21 mouse cellular contexts compared by ENCODE assay signal in genomic region chr9:58005753-58006461, GRCm38 (mm10). TPM values are rescaled to one million over a fixed set of nuclear protein-coding genes. Genes with fewer than 3 reads are reported as not detected.
A peak's percentile ranks its signal among the peaks of the same experiment; 100 is the strongest.
DNase-seq lines count a peak whose midpoint lies in the region; ATAC-seq and TF ChIP-seq lines count a peak whose summit lies in the region.
"Had no signal": no experiment of that assay in that cellular context is flagged by ENCODE, and none has a peak within 500 bp of the region (broad histone marks: within the 10 kb centered on the region; RNA-seq: fewer than 3 reads in every experiment).

Gene Cyp11a1, plus strand, starts transcription at chr9:58006411.

- H3K4me3 ChIP-seq in forebrain, embryonic 14.5 days (ENCODE audit: low read depth, low read length), result no peak within 1 kb of the TSS
- H3K4me3 ChIP-seq in forebrain, embryonic 10.5 days, result no peak within 1 kb of the TSS
- H3K4me3 ChIP-seq in testis, adult 2 months (ENCODE audit: control insufficient read depth, low read depth, low read length), result no peak within 1 kb of the TSS
- no peak within 1 kb of the TSS for H3K4me3 ChIP-seq in midbrain, embryonic 15.5 days
- H3K4me3 ChIP-seq in midbrain, embryonic 10.5 days, result no peak within 1 kb of the TSS
- H3K4me3 ChIP-seq: heart, embryonic 12.5 days; left cerebral cortex, adult 2 months; neural tube, embryonic 12.5 days had no signal

- no peak within 1 kb of the TSS for H3K9ac ChIP-seq in forebrain, embryonic 14.5 days (ENCODE audit: low read length)
- H3K9ac ChIP-seq in midbrain, embryonic 15.5 days, result no peak within 1 kb of the TSS
- H3K9ac ChIP-seq: heart, embryonic 12.5 days; neural tube, embryonic 12.5 days had no signal

- no peak for DNase-seq in forebrain, embryonic 14.5 days (ENCODE audit: low spot score)
- DNase-seq in forebrain, embryonic 10.5 days (ENCODE audit: extremely low spot score, low spot score), result no peak
- DNase-seq in testis, postnatal 10 days (ENCODE audit: low spot score), result no peak
- DNase-seq in adrenal gland, postnatal 36 days, result no peak
- peak; percentile 28 for DNase-seq in thymus, postnatal 25 days
- DNase-seq in midbrain, embryonic 10.5 days (ENCODE audit: low spot score), result no peak
- DNase-seq: cerebellum, postnatal 14 days; gastrocnemius, postnatal 10 days; heart, postnatal 4 days; kidney, postnatal 4 days; lung, adult 18-20 months; lung, postnatal 4 days; midbrain, embryonic 14.5 days had no signal

- no peak within 1 kb of the TSS for H3K4me2 ChIP-seq in forebrain, embryonic 14.5 days (ENCODE audit: low read length)
- no peak within 1 kb of the TSS for H3K4me2 ChIP-seq in midbrain, embryonic 15.5 days
- H3K4me2 ChIP-seq: heart, embryonic 12.5 days; neural tube, embryonic 12.5 days had no signal

- no peak for ATAC-seq in forebrain, embryonic 14.5 days
- no peak for ATAC-seq in midbrain, embryonic 15.5 days (replicated peaks)
- ATAC-seq: intestine, postnatal 0 days had no signal

- H3K4me1 ChIP-seq in forebrain, embryonic 14.5 days (ENCODE audit: control insufficient read depth, insufficient read depth, low read length), result peaks cover 15% of the 10 kb centered on the region
- H3K4me1 ChIP-seq in forebrain, embryonic 10.5 days, result peaks cover 28% of the 10 kb centered on the region
- no peaks in the 10 kb centered on the region; the same call in 1 of the 2 replicates for H3K4me1 ChIP-seq in testis, adult 2 months (ENCODE audit: control insufficient read depth, insufficient read depth, low read length)
- H3K4me1 ChIP-seq in midbrain, embryonic 15.5 days, result peaks cover 16% of the 10 kb centered on the region
- H3K4me1 ChIP-seq in midbrain, embryonic 10.5 days, result peaks cover 24% of the 10 kb centered on the region

- 0 out of 2 replicates have a peak within 1 kb of the TSS, but pooled peaks have one; percentile 21 for H3K27ac ChIP-seq in forebrain, embryonic 14.5 days (ENCODE audit: low read depth, low read length)
- H3K27ac ChIP-seq in forebrain, embryonic 10.5 days, result no peak within 1 kb of the TSS
- no peak within 1 kb of the TSS for H3K27ac ChIP-seq in testis, adult 2 months (ENCODE audit: control insufficient read depth, insufficient read depth, low read depth, low read length)
- H3K27ac ChIP-seq in midbrain, embryonic 15.5 days, result no peak within 1 kb of the TSS
- H3K27ac ChIP-seq in midbrain, embryonic 10.5 days (replicated peaks), result no peak within 1 kb of the TSS
- H3K27ac ChIP-seq: left cerebral cortex, adult 2 months; neural tube, embryonic 12.5 days had no signal

- no peak for TF ChIP-seq CTCF in testis, adult 2 months (IDR thresholded peaks at IDR 0.05; ENCODE audit: control insufficient read depth, insufficient read depth, insufficient replicate concordance, low read depth, low read length)

- no peaks in the 10 kb centered on the region for H3K36me3 ChIP-seq in forebrain, embryonic 14.5 days (ENCODE audit: control insufficient read depth, insufficient read depth, low read length)
- no peaks in the 10 kb centered on the region for H3K36me3 ChIP-seq in forebrain, embryonic 10.5 days (replicated peaks)
- H3K36me3 ChIP-seq in testis, adult 2 months (ENCODE audit: control insufficient read depth, insufficient read depth, low read length), result no peaks in the 10 kb centered on the region
- no peaks in the 10 kb centered on the region for H3K36me3 ChIP-seq in midbrain, embryonic 15.5 days (replicated peaks)
- no peaks in the 10 kb centered on the region for H3K36me3 ChIP-seq in midbrain, embryonic 10.5 days
- H3K36me3 ChIP-seq: G1E; heart, embryonic 12.5 days; neural tube, embryonic 12.5 days had no signal

- no peaks in the 10 kb centered on the region for H3K9me3 ChIP-seq in forebrain, embryonic 14.5 days (replicated peaks; ENCODE audit: control insufficient read depth, low read length)
- H3K9me3 ChIP-seq in forebrain, embryonic 10.5 days, result no peaks in the 10 kb centered on the region
- no peaks in the 10 kb centered on the region for H3K9me3 ChIP-seq in midbrain, embryonic 15.5 days
- no peaks in the 10 kb centered on the region for H3K9me3 ChIP-seq in midbrain, embryonic 10.5 days (replicated peaks)
- H3K9me3 ChIP-seq: G1E; heart, embryonic 12.5 days; neural tube, embryonic 12.5 days had no signal

- WGBS in forebrain, embryonic 14.5 days, result 85% methylated on average over 16 of the region's 16 CpGs
- WGBS in forebrain, embryonic 10.5 days, result 88% methylated on average over 16 of the region's 16 CpGs
- WGBS in midbrain, embryonic 15.5 days, result 89% methylated on average over 16 of the region's 16 CpGs
- 88% methylated on average over 16 of the region's 16 CpGs for WGBS in midbrain, embryonic 10.5 days

- no peak for TF ChIP-seq POLR2A in testis, adult 2 months (IDR thresholded peaks at IDR 0.05; ENCODE audit: control insufficient read depth, low read depth, low read length)

- H3K27me3 ChIP-seq in forebrain, embryonic 14.5 days (replicated peaks; ENCODE audit: control insufficient read depth, insufficient read depth, low read length), result no peaks in the 10 kb centered on the region
- H3K27me3 ChIP-seq in forebrain, embryonic 10.5 days (ENCODE audit: poor library complexity, severe bottlenecking), result 0 out of 2 replicates have a peak, but pooled peaks cover 6% of the 10 kb centered on the region
- H3K27me3 ChIP-seq in testis, adult 2 months (ENCODE audit: control insufficient read depth, insufficient read depth, low read length), result no peaks in the 10 kb centered on the region
- 0 out of 2 replicates have a peak, but pooled peaks cover under 1% of the 10 kb centered on the region for H3K27me3 ChIP-seq in midbrain, embryonic 15.5 days (replicated peaks)
- H3K27me3 ChIP-seq in midbrain, embryonic 10.5 days (ENCODE audit: low read depth, poor library complexity, severe bottlenecking), result no peaks in the 10 kb centered on the region
- H3K27me3 ChIP-seq: neural tube, embryonic 12.5 days had no signal

RNA-seq across cellular contexts. Expression of gene Cyp11a1, which starts in this region (rescaled TPM):
- 0.15 and 0.54 TPM in 2 replicates for polyA plus RNA-seq in forebrain, embryonic 14.5 days (2014; fragmentation: Nextera tagmentation; extraction: Ambion mirVana)
- polyA plus RNA-seq in forebrain, embryonic 10.5 days (2016; fragmentation: Nextera tagmentation; extraction: Ambion mirVana), result not detected in 2 replicates
- polyA plus RNA-seq in testis, adult 2 months (2012; rRNA removed), result 90.1 and 93.4 TPM in 2 replicates
- total RNA-seq in adrenal gland, postnatal 36 days (2021), result 1,000 to 10,000 TPM; 6,616 to 8,202 TPM
- polyA plus RNA-seq in midbrain, embryonic 15.5 days (2015; fragmentation: Nextera tagmentation; extraction: Ambion mirVana), result 0.44 and 1.1 TPM in 2 replicates
- 0.07 and 0.09 TPM in 2 replicates for polyA plus RNA-seq in midbrain, embryonic 10.5 days (2016; fragmentation: Nextera tagmentation; extraction: Ambion mirVana)
- polyA plus RNA-seq: forebrain, embryonic 11.5 days; heart, embryonic 12.5 days; neural tube, embryonic 12.5 days had no signal

Comparison
In these comparisons a context has a peak if more than half of its experiments do, and no peak if none do; other contexts are left out.
1. RNA of gene Cyp11a1 (polyA plus RNA-seq): 90.1 to 93.4 TPM in testis, adult 2 months; 0.44 to 1.1 TPM in midbrain, embryonic 15.5 days, 0.15 to 0.54 TPM in forebrain, embryonic 14.5 days, not detected in forebrain, embryonic 10.5 days and 0.07 to 0.09 TPM in midbrain, embryonic 10.5 days; every median in the first group is over 10 times any median in the second.